Mouse (Mus musculus): Measurements from ENCODE around the gene Pxk. TPM values are rescaled to one million over a fixed set of nuclear protein-coding genes. Genes with fewer than 3 reads are reported as not detected.

Gene Pxk
- polyA plus RNA-seq, 1 experiment = 10.5 TPM

DNA sequence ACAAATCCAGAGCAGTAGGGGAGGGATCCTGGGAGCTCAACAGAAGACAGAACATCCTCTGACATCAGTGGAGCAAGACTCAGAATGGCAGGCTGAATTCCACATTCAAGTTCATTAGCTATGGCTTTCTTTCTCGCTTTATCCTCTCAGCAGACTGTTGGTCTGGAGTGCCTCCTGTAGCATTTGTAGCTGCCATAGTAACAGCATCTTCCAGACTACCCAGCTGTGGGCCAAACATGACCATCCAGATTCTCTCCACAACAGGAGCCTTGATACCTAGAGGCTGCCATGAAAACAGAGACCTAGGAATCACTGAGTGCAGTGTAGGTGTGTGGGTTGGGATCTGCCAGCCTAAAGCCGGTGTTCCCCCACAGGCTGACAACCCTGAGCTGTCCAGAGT lies 111.9 kb downstream of the Pxk start:
- no peaks in the 10 kb centered on the region for H3K36me3 ChIP-seq (ENCODE audit: control insufficient read depth, insufficient read depth)
- TF ChIP-seq POLR2AphosphoS2 (IDR thresholded peaks at IDR 0.05; ENCODE audit: insufficient read length, low read depth) (no peak), MYOD1 (IDR thresholded peaks at IDR 0.05; ENCODE audit: control insufficient read depth in 1 of 3, insufficient read length in 2 of 3, low read depth in 2 of 3) (no peak), E2F4 (IDR thresholded peaks at IDR 0.05; ENCODE audit: insufficient read depth) (no peak), CEBPB (IDR thresholded peaks at IDR 0.05; ENCODE audit: insufficient read depth, poor library complexity, severe bottlenecking) (no peak), SRF (IDR thresholded peaks at IDR 0.05; ENCODE audit: control insufficient read depth, insufficient read length, low read depth) (no peak), MYOG (IDR thresholded peaks at IDR 0.05; ENCODE audit: control insufficient read depth in 1 of 3, insufficient read depth in 1 of 3, insufficient read length in 2 of 3, low read depth in 2 of 3) (no peak)
- no peaks in the 10 kb centered on the region for H3K79me2 ChIP-seq (ENCODE audit: control insufficient read depth, insufficient read depth)
- H3K27me3 ChIP-seq (ENCODE audit: control insufficient read depth, insufficient read depth, insufficient read length) = no peaks in the 10 kb centered on the region
- no peak overlapping the region for H3K4me3 ChIP-seq
- H3ac ChIP-seq (ENCODE audit: control insufficient read depth, insufficient read length) = no peak overlapping the region
- H3K4me2 ChIP-seq (ENCODE audit: low read depth) = no peak overlapping the region

DNA sequence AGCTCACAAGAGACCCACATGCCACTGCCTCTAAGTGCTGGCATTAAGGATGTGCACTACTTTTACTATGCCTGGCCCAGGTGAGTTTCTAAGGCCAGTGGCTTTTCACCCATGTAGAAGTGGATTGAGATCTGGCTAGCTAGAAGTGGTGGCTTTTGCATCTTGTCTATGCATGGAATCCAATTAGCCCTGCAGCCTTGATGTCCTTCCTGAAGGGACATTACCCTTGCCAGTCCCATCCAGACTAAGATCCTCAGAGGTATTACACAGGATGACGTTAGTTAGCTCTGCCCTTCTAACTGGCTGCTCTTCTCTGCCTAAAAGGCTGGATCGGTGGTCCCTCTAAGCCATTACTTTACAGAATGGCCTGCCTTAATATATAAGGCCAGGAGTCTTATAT lies 115.0 kb downstream of the Pxk start:
- no peaks in the 10 kb centered on the region for H3K27me3 ChIP-seq (ENCODE audit: control insufficient read depth, insufficient read depth, insufficient read length)
- H3ac ChIP-seq (ENCODE audit: control insufficient read depth, insufficient read length) = no peak overlapping the region
- peak overlapping the region; percentile 44 for H3K4me3 ChIP-seq
- H3K4me2 ChIP-seq (ENCODE audit: low read depth) = no peak overlapping the region
- H3K79me2 ChIP-seq (ENCODE audit: control insufficient read depth, insufficient read depth) = no peaks in the 10 kb centered on the region
- H3K36me3 ChIP-seq (ENCODE audit: control insufficient read depth, insufficient read depth) = no peaks in the 10 kb centered on the region
- TF ChIP-seq MAX (IDR thresholded peaks at IDR 0.05; ENCODE audit: low read depth) (no peak), SRF (IDR thresholded peaks at IDR 0.05; ENCODE audit: control insufficient read depth, insufficient read length, low read depth) (no peak), REST (IDR thresholded peaks at IDR 0.05; ENCODE audit: insufficient read depth, insufficient read length) (no peak), E2F4 (IDR thresholded peaks at IDR 0.05; ENCODE audit: insufficient read depth) (no peak), MYOD1 (IDR thresholded peaks at IDR 0.05; ENCODE audit: control insufficient read depth in 1 of 3, insufficient read length in 2 of 3, low read depth in 2 of 3) (no peak)

DNA sequence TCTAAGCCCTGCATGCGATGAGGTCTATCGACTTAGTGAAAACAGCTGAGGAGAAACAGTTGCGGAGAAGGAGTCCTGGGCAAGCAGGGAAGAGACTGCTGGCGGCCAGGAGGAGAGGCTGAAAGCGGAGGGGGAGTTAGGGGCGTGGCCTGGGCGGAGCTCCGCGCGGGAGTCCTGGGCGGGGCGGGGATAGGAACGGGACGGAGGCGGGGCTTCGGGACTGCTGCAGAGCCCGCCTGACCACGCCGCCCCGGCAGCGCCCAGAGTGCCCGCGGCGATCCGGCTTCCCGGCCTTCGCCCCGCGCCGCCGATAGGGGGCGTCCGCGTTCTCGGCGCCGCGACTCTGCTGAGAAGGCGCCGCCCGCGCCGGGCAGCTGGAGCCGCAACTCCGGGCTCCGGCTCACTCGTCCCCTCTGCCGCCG lies 115.8 kb downstream of the Pxk start, which contains the start of gene Kctd6:
TSS of gene Kctd6 (plus strand) at position 338 of the 422 bp plus-strand sequence.
- H3K4me3 ChIP-seq = peak within 1 kb of the TSS; percentile 44
- peak within 1 kb of the TSS; percentile 97 for H3K4me2 ChIP-seq (ENCODE audit: low read depth)
- TF ChIP-seq TCF12 (IDR thresholded peaks at IDR 0.05; ENCODE audit: insufficient read depth, poor library complexity, severe bottlenecking) (no peak), E2F4 (IDR thresholded peaks at IDR 0.05; ENCODE audit: insufficient read depth) (peak; percentile 4), MYOD1 (IDR thresholded peaks at IDR 0.05; ENCODE audit: control insufficient read depth in 1 of 3, insufficient read length in 2 of 3, low read depth in 2 of 3) (peak in 1 of 3 experiments; percentile 42), POLR2A (IDR thresholded peaks at IDR 0.05; ENCODE audit: insufficient read length, low read depth) (peak; percentile 40)
- H3ac ChIP-seq (ENCODE audit: control insufficient read depth, insufficient read length) = peak within 1 kb of the TSS; percentile 92
- no peaks in the 10 kb centered on the region for H3K79me2 ChIP-seq (ENCODE audit: control insufficient read depth, insufficient read depth)
- H3K27me3 ChIP-seq (ENCODE audit: control insufficient read depth, insufficient read depth, insufficient read length) = no peaks in the 10 kb centered on the region
- no peaks in the 10 kb centered on the region for H3K36me3 ChIP-seq (ENCODE audit: control insufficient read depth, insufficient read depth)

Other genes starting within 250 kb of the Pxk start
- not detected for gene Gm45521, start 140.9 kb upstream of the Pxk start, polyA plus RNA-seq (2012; fragmentation: generic; extraction: Trizol)
- gene Dnase1l3, start 103.6 kb upstream of the Pxk start, polyA plus RNA-seq (2012; fragmentation: generic; extraction: Trizol) = 0.86 TPM
- 10.5 TPM for gene Abhd6, start 95.3 kb upstream of the Pxk start, polyA plus RNA-seq (2012; fragmentation: generic; extraction: Trizol)
- 22.2 TPM for gene Rpp14, start 17.8 kb upstream of the Pxk start, polyA plus RNA-seq (2012; fragmentation: generic; extraction: Trizol)
- gene Pdhb, start 74.8 kb downstream of the Pxk start, polyA plus RNA-seq (2012; fragmentation: generic; extraction: Trizol) = 193 TPM
- gene Kctd6, start 115.9 kb downstream of the Pxk start, polyA plus RNA-seq (2012; fragmentation: generic; extraction: Trizol) = 6.3 TPM
- 2.1 TPM for gene Acox2, start 161.1 kb downstream of the Pxk start, polyA plus RNA-seq (2012; fragmentation: generic; extraction: Trizol)
- gene Fam107a, start 219.8 kb downstream of the Pxk start, polyA plus RNA-seq (2012; fragmentation: generic; extraction: Trizol) = 4.5 TPM